Mouse (Mus musculus) liver, adult 2 months (tissue): ENCODE data around the gene Rnf157. TPM values are rescaled to one million over a fixed set of nuclear protein-coding genes. Genes with fewer than 3 reads are reported as not detected.

ENCODE experiments used
- DNase-seq: peaks from one replicate; pipeline ENCODE4 v3.0.0-alpha.2; 2011; ENCODE audit warnings: low read depth, low spot score; ENCODE audit errors: extremely low read depth
- H3K27ac ChIP-seq: fragments of 200-500 bp; replicated peaks from 2 replicates; pipeline ENCODE4 v1.5.1; 2012; ENCODE audit warnings: low read depth, mild to moderate bottlenecking, control low read depth, inconsistent platforms, low read length; ENCODE audit not compliant: insufficient read depth
- H3K27me3 ChIP-seq: fragments of 200-500 bp; 2 replicates; pipeline ENCODE4 v1.6.1; 2012; ENCODE audit warnings: mild to moderate bottlenecking, moderate library complexity, low read length, inconsistent platforms; ENCODE audit not compliant: control insufficient read depth, insufficient read depth
- H3K36me3 ChIP-seq: fragments of 200-500 bp; 2 replicates; pipeline ENCODE4 v1.6.1; 2012; ENCODE audit warnings: low read length, inconsistent platforms; ENCODE audit not compliant: control insufficient read depth, insufficient read depth
- H3K4me1 ChIP-seq: fragments of 200-500 bp; 2 replicates; pipeline ENCODE4 v1.6.1; 2011; ENCODE audit warnings: low read length; ENCODE audit not compliant: control insufficient read depth, insufficient read depth
- H3K4me3 ChIP-seq: fragments of 200-500 bp; 2 replicates; pipeline ENCODE4 v1.5.1; 2011; ENCODE audit warnings: low read depth, mild to moderate bottlenecking, control low read depth, low read length, moderate library complexity; ENCODE audit not compliant: insufficient read depth
- H3K79me2 ChIP-seq: fragments of 200-500 bp; 2 replicates; pipeline ENCODE4 v1.6.1; 2012; ENCODE audit warnings: inconsistent platforms, mild to moderate bottlenecking, low read length, moderate library complexity; ENCODE audit not compliant: control insufficient read depth, insufficient read depth
- H3K9ac ChIP-seq: fragments of 200-500 bp; 2 replicates; pipeline ENCODE4 v1.6.1; 2012; ENCODE audit warnings: low read depth, mild to moderate bottlenecking, control low read depth, inconsistent platforms, low read length
- CTCF ChIP-seq: fragments of 200-500 bp; IDR thresholded peaks from 2 replicates; pipeline ENCODE4 v1.5.1; 2011; ENCODE audit warnings: low read depth, low read length, control low read depth
- POLR2A ChIP-seq: fragments of 200-500 bp; IDR thresholded peaks from 2 replicates; pipeline ENCODE4 v1.6.1; 2011; ENCODE audit warnings: low read length, control low read depth; ENCODE audit not compliant: insufficient read depth; ENCODE audit errors: extremely low read depth
- WGBS: fragments of 180-500 bp; shearing (Covaris S2); methylation state at CpG from one replicate; pipeline ENCODE4 v1.1.7; 2018; 5-methylcytosine and 5-hydroxymethylcytosine counted together
- polyA plus RNA-seq: library from polyadenylated mRNA; depleted of rRNA; stranded (reverse); fragments of >200 nt; gene quantifications from 2 replicates; pipeline ENCODE4 v1.2.3, GENCODE M21; 2012
- total RNA-seq: library from RNA; depleted of rRNA; stranded (reverse); fragments of >200 nt; gene quantifications from 2 replicates; pipeline ENCODE4 v1.2.3, GENCODE M21; 2014

Rnf157 gene
- total and polyA plus RNA-seq, 2 experiments: 0.87 to 1.0 TPM

DNA sequence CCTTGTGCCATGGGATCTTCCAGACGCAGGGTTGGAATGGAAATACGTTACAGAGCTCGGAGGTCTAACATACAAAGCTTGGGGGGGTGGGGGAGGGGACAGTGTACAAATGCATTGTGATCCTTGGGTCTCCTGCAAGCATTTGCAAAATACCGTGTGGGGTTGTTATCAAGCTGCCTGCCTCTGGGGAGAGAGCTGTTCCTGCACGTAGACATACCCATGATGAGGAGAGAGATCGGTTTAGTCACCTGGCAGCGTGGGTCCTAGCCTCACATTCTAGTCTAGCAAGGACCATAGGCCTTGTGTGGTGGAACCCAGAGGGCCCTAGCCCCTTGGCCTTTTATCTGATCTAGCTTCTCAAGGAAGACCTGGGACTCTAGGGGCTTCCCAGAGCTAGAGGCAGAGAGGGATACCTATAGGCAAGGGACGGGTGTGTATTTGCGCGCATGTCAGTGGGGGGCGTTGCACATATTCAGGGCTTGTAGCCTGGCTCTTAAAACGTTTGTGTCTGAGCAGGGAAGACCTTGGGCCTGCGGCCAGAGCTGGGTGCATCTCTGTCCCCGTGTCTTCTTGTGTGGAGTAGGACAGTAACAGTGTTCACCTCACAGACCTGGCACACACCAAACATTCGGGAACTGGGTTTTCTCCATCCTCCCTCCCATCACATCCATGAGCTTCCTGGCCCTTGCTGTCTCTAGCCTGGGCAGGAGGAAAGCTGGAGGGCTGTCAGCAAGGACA is 29.5 kb upstream of the Rnf157 start:
- H3K4me3 ChIP-seq: no peak overlapping the region
- no peak for DNase-seq
- no peak overlapping the region for H3K27ac ChIP-seq
- WGBS: 78% methylated on average over 15 of the region's 15 CpGs
- 0 out of 2 replicates have a peak, but pooled peaks cover 1% of the 10 kb centered on the region for H3K36me3 ChIP-seq
- no peaks in the 10 kb centered on the region for H3K27me3 ChIP-seq
- H3K4me1 ChIP-seq: peaks cover 3% of the 10 kb centered on the region; the same call in 1 of the 2 replicates
- TF ChIP-seq POLR2A: no peak
- TF ChIP-seq CTCF: no peak
- no peak overlapping the region for H3K9ac ChIP-seq
- H3K79me2 ChIP-seq: no peaks in the 10 kb centered on the region

DNA sequence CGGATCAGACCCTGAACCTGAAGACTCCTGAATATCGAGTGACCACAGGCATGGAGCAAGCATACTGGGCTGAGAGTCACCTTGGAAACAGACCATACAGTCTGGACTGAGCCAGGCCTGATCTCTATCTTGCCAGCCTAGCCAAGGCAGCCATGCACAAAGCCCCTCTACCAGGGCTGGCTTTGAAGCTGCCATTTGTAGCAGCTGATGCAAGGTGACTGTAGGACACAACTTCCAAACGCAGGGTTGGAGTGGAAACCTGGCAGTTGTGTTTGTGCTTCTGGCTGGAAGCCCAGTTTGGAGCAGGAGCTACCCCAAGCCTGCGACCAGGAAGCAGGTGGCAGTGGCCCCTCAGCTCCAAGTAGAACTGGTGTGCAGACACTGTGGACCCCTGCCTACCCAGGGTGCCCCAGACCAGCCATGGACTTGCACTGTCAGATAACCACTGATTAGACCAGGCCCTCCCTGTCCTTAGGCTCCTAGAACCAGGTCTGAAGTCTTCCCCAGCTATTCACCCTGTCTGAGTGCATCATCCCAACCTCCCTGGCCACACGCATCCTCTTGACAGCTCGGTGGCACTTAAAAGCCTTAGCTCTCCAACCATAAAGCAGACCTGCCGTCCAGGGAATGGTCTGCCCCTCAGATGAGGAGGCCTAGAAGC is 27.7 kb upstream of the Rnf157 start:
- WGBS: 55% methylated on average over 7 of the region's 7 CpGs
- no peak overlapping the region for H3K27ac ChIP-seq
- DNase-seq: peak; percentile 27

DNA sequence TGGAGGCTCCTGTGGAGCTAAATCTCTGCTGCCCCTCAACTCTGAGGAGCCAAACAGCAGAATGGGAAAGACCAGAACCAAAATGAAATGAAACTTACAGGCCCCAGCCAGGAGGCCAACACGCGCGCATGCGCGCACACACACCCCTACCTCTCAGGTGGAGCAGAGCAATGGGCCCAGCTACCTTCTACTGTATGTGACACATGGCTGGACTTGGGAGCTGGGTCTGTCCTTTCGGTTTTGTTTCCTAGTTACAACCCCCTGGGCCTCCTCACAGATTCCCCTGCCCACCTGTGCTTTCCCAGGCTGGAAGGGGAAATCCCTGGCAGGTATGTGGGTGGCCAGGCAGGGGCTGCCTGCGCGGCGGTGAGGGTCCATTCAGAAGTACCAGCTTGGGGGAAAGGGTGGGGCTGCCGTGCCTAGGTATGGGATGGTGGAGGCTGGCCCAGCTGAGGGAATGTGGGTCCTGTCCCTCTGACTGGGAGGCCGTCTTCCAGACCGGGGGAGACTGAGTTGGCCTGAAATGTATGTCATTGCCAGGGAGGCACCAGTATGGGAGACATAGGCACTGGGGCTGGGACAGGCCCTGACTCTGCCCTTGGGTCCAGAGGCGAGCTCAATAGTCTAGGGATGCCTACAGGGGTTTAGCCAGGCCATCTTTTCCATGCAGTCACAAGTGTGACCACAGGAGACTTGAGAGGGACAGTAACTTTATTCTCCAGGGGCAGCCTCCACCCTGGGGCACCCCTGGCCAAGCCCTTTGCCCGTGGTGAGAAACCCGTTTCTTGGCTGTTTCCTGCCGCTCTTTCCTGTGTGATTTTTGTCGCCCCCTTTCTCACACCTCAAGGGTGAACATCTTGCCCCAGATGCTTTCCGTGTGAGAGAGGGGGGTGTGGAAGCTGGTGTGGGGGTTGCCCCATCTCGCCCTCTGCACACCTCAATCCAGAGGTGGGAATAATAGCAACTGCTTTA is 26.7 kb upstream of the Rnf157 start:
- no peaks in the 10 kb centered on the region for H3K79me2 ChIP-seq
- peaks cover 3% of the 10 kb centered on the region; the same call in 1 of the 2 replicates for H3K36me3 ChIP-seq
- H3K4me1 ChIP-seq: peaks cover 6% of the 10 kb centered on the region; the same call in 1 of the 2 replicates
- no peak for DNase-seq
- H3K9ac ChIP-seq: no peak overlapping the region
- WGBS: 87% methylated on average over 19 of the region's 19 CpGs
- no peak for TF ChIP-seq CTCF
- no peak overlapping the region for H3K4me3 ChIP-seq
- no peak overlapping the region for H3K27ac ChIP-seq
- H3K27me3 ChIP-seq: no peaks in the 10 kb centered on the region

More for the DNA sequence above, 27.7 kb upstream of the Rnf157 start:
- peaks cover 3% of the 10 kb centered on the region; the same call in 1 of the 2 replicates for H3K36me3 ChIP-seq
- no peaks in the 10 kb centered on the region for H3K27me3 ChIP-seq
- no peak overlapping the region for H3K4me3 ChIP-seq
- no peaks in the 10 kb centered on the region for H3K79me2 ChIP-seq
- H3K9ac ChIP-seq: no peak overlapping the region
- TF ChIP-seq CTCF: no peak
- no peak for TF ChIP-seq POLR2A
- no peaks in the 10 kb centered on the region; the same call in 1 of the 2 replicates for H3K4me1 ChIP-seq

DNA sequence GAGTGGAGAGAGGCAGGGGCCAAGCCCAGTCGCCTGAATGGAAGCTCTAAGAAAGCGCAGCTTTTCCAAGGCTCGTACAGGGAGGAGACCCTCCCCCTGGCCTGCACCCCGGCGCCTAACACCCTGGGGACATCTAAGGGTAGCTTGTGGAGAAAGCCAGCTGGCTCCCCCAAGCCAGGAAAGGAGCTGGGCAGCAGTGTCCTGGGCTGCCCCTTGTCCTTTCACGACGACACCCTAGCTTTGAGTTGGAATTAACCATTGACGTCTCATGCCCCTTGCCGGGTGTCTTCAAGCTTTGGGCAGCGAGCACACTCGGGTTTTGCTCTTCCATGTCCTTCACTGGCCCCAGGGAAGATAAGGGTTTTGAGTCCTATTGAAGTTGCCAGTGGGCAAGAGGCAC is 24.7 kb upstream of the Rnf157 start:
- Histone ChIP-seq H3K36me3 (peaks cover 3% of the 10 kb centered on the region; the same call in 1 of the 2 replicates), H3K27me3 (no peaks in the 10 kb centered on the region), H3K9ac (no peak overlapping the region), H3K4me3 (no peak overlapping the region), H3K27ac (peak overlapping the region; percentile 65), H3K79me2 (no peaks in the 10 kb centered on the region), H3K4me1 (peaks cover 6% of the 10 kb centered on the region; the same call in 1 of the 2 replicates)
- TF ChIP-seq CTCF: no peak
- no peak for TF ChIP-seq POLR2A
- 86% methylated on average over 11 of the region's 11 CpGs for WGBS
- DNase-seq: no peak

DNA sequence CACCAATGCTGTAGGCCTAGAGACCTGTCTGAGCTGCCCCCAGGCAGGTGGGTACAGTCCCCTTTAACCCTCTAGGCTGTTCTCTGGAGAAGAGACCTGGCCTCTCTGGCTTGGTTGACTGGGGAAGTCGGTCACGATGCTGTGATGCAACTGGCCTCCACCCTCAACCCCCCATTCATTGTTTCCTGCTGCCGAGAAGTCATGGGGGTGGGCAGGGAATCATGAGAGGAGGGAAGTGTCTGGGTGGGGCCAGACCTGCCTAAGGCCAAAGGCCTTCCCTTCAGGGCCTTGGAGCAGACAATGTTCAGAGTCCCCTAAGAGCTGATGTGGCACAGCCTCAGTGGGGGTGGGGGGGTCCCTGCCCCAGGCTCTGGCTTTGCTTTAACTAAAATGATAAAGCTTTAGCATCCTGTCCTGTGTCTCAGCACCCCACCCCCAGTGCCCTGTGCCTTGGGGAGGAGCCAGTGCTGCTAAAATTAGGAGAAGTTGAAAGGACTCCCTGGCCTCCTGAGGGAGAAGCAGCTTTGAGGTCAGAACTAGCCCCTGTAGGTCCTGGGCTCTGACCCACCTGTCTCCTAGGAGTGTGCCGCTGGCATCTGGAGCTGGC is 24.0 kb upstream of the Rnf157 start:
- Histone ChIP-seq H3K27ac (peak overlapping the region; percentile 65), H3K36me3 (peaks cover 3% of the 10 kb centered on the region; the same call in 1 of the 2 replicates), H3K9ac (peak overlapping the region; percentile 37), H3K27me3 (no peaks in the 10 kb centered on the region), H3K4me3 (peak overlapping the region; percentile 22; the same call in 1 of the 2 replicates), H3K79me2 (no peaks in the 10 kb centered on the region), H3K4me1 (peaks cover 6% of the 10 kb centered on the region; the same call in 1 of the 2 replicates)
- 27% methylated on average over 4 of the region's 4 CpGs for WGBS
- peak; percentile 30 for DNase-seq
- no peak for TF ChIP-seq CTCF
- TF ChIP-seq POLR2A: no peak
